12 mouse cellular contexts compared by ENCODE assay signal in genomic region chr8:79620489-79621276, GRCm38 (mm10). TPM values are rescaled to one million over a fixed set of nuclear protein-coding genes. Genes with fewer than 3 reads are reported as not detected.
DNase-seq lines count a peak whose midpoint lies in the region; ATAC-seq and TF ChIP-seq lines count a peak whose summit lies in the region.
"Had no signal": no experiment of that assay in that cellular context is flagged by ENCODE, and none has a peak within 500 bp of the region (broad histone marks: within the 10 kb centered on the region; RNA-seq: fewer than 3 reads in every experiment).

No protein-coding gene starts in this region.

- TF ChIP-seq CTCF in lung, embryonic 14.5 days (IDR thresholded peaks at IDR 0.05; ENCODE audit: low read depth), result no peak
- no peak for TF ChIP-seq CTCF in lung, adult 2 months (IDR thresholded peaks at IDR 0.05; ENCODE audit: insufficient read depth, low read length)

- no peaks in the 10 kb centered on the region for H3K9me3 ChIP-seq in heart, embryonic 12.5 days (replicated peaks)
- no peaks in the 10 kb centered on the region for H3K9me3 ChIP-seq in lung, embryonic 14.5 days (ENCODE audit: low read depth, low read length)

- peak overlapping the region; percentile 94 for H3K27ac ChIP-seq in heart, embryonic 12.5 days (ENCODE audit: poor library complexity, severe bottlenecking)
- peak overlapping the region; percentile 76; the same call in 1 of the 2 replicates for H3K27ac ChIP-seq in lung, embryonic 14.5 days (ENCODE audit: low read depth)
- H3K27ac ChIP-seq: left cerebral cortex, adult 2 months had no signal

- no peak overlapping the region for H3K4me3 ChIP-seq in heart, embryonic 12.5 days
- H3K4me3 ChIP-seq in lung, embryonic 14.5 days (ENCODE audit: low read depth, low read length), result no peak overlapping the region
- no peak overlapping the region for H3K4me3 ChIP-seq in lung, adult 2 months (replicated peaks; ENCODE audit: extremely low read depth, low read depth, low read length)
- H3K4me3 ChIP-seq: left cerebral cortex, adult 2 months had no signal

- H3K36me3 ChIP-seq in heart, embryonic 12.5 days, result no peaks in the 10 kb centered on the region
- no peaks in the 10 kb centered on the region for H3K36me3 ChIP-seq in lung, embryonic 14.5 days (ENCODE audit: insufficient read depth)

- H3K4me2 ChIP-seq in heart, embryonic 12.5 days, result peak overlapping the region; percentile 35; the same call in 1 of the 2 replicates
- no peak overlapping the region for H3K4me2 ChIP-seq in lung, embryonic 14.5 days

- ATAC-seq in heart, embryonic 12.5 days (ENCODE audit: insufficient number of reproducible peaks, low FRiP score), result peak; percentile 54; the same call in 1 of the 2 replicates
- ATAC-seq in lung, embryonic 14.5 days (ENCODE audit: insufficient read depth), result peak; percentile 66

- H3K27me3 ChIP-seq in heart, embryonic 12.5 days (replicated peaks), result no peaks in the 10 kb centered on the region
- no peaks in the 10 kb centered on the region for H3K27me3 ChIP-seq in lung, embryonic 14.5 days (ENCODE audit: insufficient read depth, low read length)

- DNase-seq in heart, adult 9 months (ENCODE audit: low spot score in 2 of 2), result no peak
- peak; percentile 71 for DNase-seq in lung, embryonic 14.5 days
- DNase-seq in lung, adult 2 months, result no peak
- DNase-seq in embryo, embryonic 10.5 days (ENCODE audit: low spot score), result peak; percentile 53
- DNase-seq in mesoderm, embryonic 11.5 days (ENCODE audit: low read depth, low spot score), result peak; percentile 61
- DNase-seq in frontal cortex, postnatal 14 days (ENCODE audit: low spot score in 2 of 2), result no peak
- DNase-seq in right cerebral cortex, adult 2 months (ENCODE audit: low spot score in 2 of 2), result no peak
- DNase-seq: adrenal gland, postnatal 10 days; cerebellum, postnatal 25 days; thymus, postnatal 4 days had no signal

- 0 out of 2 replicates have a peak overlapping the region, but pooled peaks have one; percentile 43 for H3K9ac ChIP-seq in heart, embryonic 12.5 days
- no peak overlapping the region for H3K9ac ChIP-seq in lung, embryonic 14.5 days

- H3K4me1 ChIP-seq in heart, embryonic 12.5 days (replicated peaks), result peaks cover 39% of the 10 kb centered on the region
- peaks cover 12% of the 10 kb centered on the region for H3K4me1 ChIP-seq in lung, embryonic 14.5 days (ENCODE audit: insufficient read depth)
- peaks cover 3% of the 10 kb centered on the region; the same call in 1 of the 2 replicates for H3K4me1 ChIP-seq in lung, adult 2 months (ENCODE audit: control insufficient read depth, insufficient read depth, low read length)

- no peak for TF ChIP-seq POLR2A in lung, adult 2 months (IDR thresholded peaks at IDR 0.05; ENCODE audit: borderline replicate concordance, extremely low read depth, low read depth, low read length)

- 29% methylated on average over 9 of the region's 9 CpGs for WGBS in heart, embryonic 12.5 days
- WGBS in lung, embryonic 14.5 days, result 29% methylated on average over 9 of the region's 9 CpGs
- 54% methylated on average over 9 of the region's 9 CpGs for WGBS in lung, adult 2 months

RNA-seq across cellular contexts. Expression of gene Otud4, which starts 18.7 kb away (rescaled TPM):
- polyA plus RNA-seq in heart, embryonic 12.5 days (2016; fragmentation: Nextera tagmentation; extraction: Ambion mirVana), result 29.2 and 30.0 TPM in 2 replicates
- 26.8 and 27.1 TPM in 2 replicates for polyA plus RNA-seq in lung, embryonic 14.5 days (2014; fragmentation: Nextera tagmentation; extraction: Ambion mirVana)
- polyA plus RNA-seq in lung, adult 2 months (2012; rRNA removed), result 23.1 and 28.0 TPM in 2 replicates

Comparison
In these comparisons a context has a peak if more than half of its experiments do, and no peak if none do; other contexts are left out.
1. DNase-seq: peak in lung, embryonic 14.5 days (single experiment), embryo, embryonic 10.5 days (single experiment) and mesoderm, embryonic 11.5 days (single experiment); none in heart, adult 9 months (0 of 2), lung, adult 2 months (single experiment), frontal cortex, postnatal 14 days (0 of 2) and right cerebral cortex, adult 2 months (0 of 2).